Mouse (Mus musculus) lung, embryonic 16.5 days (tissue): Measurements from ENCODE around the gene Trip11. TPM values are rescaled to one million over a fixed set of nuclear protein-coding genes. Genes with fewer than 3 reads are reported as not detected.
"Not testable (repeated sequence)": the region's sequence is repeated elsewhere in the genome, so short reads cannot be mapped to it uniquely, and the experiment has no call there.

Source experiments
- ATAC-seq: fragments of 200-750 bp; cut with Nextera tagmentation; 2 replicates; pipeline ENCODE4 v1.8.0; 2017; ENCODE audit warnings: low read depth, mild to moderate bottlenecking, moderate library complexity
- H3K27ac ChIP-seq: fragments of 300-500 bp; sonication (generic); 2 replicates; pipeline ENCODE4 v1.5.1; 2014; ENCODE audit warnings: mild to moderate bottlenecking, control low read depth, low read length
- H3K27me3 ChIP-seq: fragments of 300-500 bp; sonication (generic); 2 replicates; pipeline ENCODE4 v1.6.1; 2014; ENCODE audit warnings: low read depth, low read length, mixed read lengths; ENCODE audit not compliant: control insufficient read depth, insufficient read depth
- H3K36me3 ChIP-seq: fragments of 300-500 bp; sonication (generic); 2 replicates; pipeline ENCODE4 v1.6.1; 2014; ENCODE audit warnings: low read length; ENCODE audit not compliant: control insufficient read depth, insufficient read depth
- H3K4me1 ChIP-seq: fragments of 300-500 bp; sonication (generic); replicated peaks from 2 replicates; pipeline ENCODE4 v1.6.1; 2014; ENCODE audit warnings: low read length, mixed read lengths; ENCODE audit not compliant: control insufficient read depth, insufficient read depth
- H3K4me2 ChIP-seq: fragments of 300-500 bp; sonication (generic); 2 replicates; pipeline ENCODE4 v1.6.1; 2014; ENCODE audit warnings: low read depth, low read length, control low read depth
- H3K4me3 ChIP-seq: fragments of 300-500 bp; sonication (generic); 2 replicates; pipeline ENCODE4 v1.5.1; 2014; ENCODE audit warnings: mild to moderate bottlenecking, low read length, control low read depth
- H3K9ac ChIP-seq: fragments of 300-500 bp; sonication (generic); 2 replicates; pipeline ENCODE4 v1.6.1; 2014; ENCODE audit warnings: low read length, control low read depth
- H3K9me3 ChIP-seq: fragments of 300-500 bp; sonication (generic); 2 replicates; pipeline ENCODE4 v1.6.1; 2016; ENCODE audit warnings: low read length; ENCODE audit not compliant: control insufficient read depth
- WGBS: fragments of 180-500 bp; shearing (Covaris S2); extraction: QIAGEN DNeasy Blood & Tissue Kit; methylation state at CpG from one replicate; pipeline ENCODE4 v1.1.7; 2014; 5-methylcytosine and 5-hydroxymethylcytosine counted together
- polyA plus RNA-seq: library from polyadenylated mRNA; unstranded; fragments of >200 nt; fragmentation: Nextera tagmentation; extraction: Ambion mirVana; gene quantifications from 2 replicates; pipeline ENCODE4 v1.2.1, GENCODE M21; 2015

Trip11 gene
- 23.4 and 26.7 TPM in 2 replicates for polyA plus RNA-seq

- ATAC-seq: peak; percentile 98
- H3K9ac ChIP-seq: peak within 1 kb of the TSS; percentile 90
- H3K36me3 ChIP-seq: peaks cover 8% of the 10 kb centered on the region
- peak within 1 kb of the TSS; percentile 91 for H3K4me2 ChIP-seq
- H3K4me1 ChIP-seq: peaks cover 17% of the 10 kb centered on the region
- peak within 1 kb of the TSS; percentile 96 for H3K27ac ChIP-seq
- no peaks in the 10 kb centered on the region for H3K27me3 ChIP-seq
- H3K9me3 ChIP-seq: no peaks in the 10 kb centered on the region
- peak within 1 kb of the TSS; percentile 98 for H3K4me3 ChIP-seq
- under 1% methylated on average over 69 of the region's 69 CpGs for WGBS
Measured at GRCm38 (mm10) chr12:101912626-101913490, at the start of gene Trip11. Gene Trip11, minus strand, starts transcription at chr12:101913267.

GRCm38 (mm10) chr12:101958960-101959780 is 46.1 kb upstream of the Trip11 start:
- ATAC-seq, H3K9me3 ChIP-seq, H3K36me3 ChIP-seq, H3K27me3 ChIP-seq: not testable (repeated sequence)
- peak overlapping the region; percentile 81 for H3K4me3 ChIP-seq
- H3K4me2 ChIP-seq: peak overlapping the region; percentile 55
- peaks cover 14% of the 10 kb centered on the region for H3K4me1 ChIP-seq
- 0 out of 2 replicates have a peak overlapping the region, but pooled peaks have one; percentile 31 for H3K27ac ChIP-seq
- WGBS: 86% methylated on average over 5 of the region's 5 CpGs
- peak overlapping the region; percentile 63 for H3K9ac ChIP-seq

GRCm38 (mm10) chr12:101958556-101958955 is 45.5 kb upstream of the Trip11 start:
- Histone ChIP-seq H3K4me3 (peak overlapping the region; percentile 81), H3K9ac (peak overlapping the region; percentile 63), H3K27ac (0 out of 2 replicates have a peak overlapping the region, but pooled peaks have one; percentile 31), H3K4me1 (peaks cover 14% of the 10 kb centered on the region), H3K27me3 (no peaks in the 10 kb centered on the region), H3K9me3 (no peaks in the 10 kb centered on the region), H3K36me3 (no peaks in the 10 kb centered on the region), H3K4me2 (peak overlapping the region; percentile 55)
- WGBS: 34% methylated on average over 9 of the region's 9 CpGs
- no peak for ATAC-seq

- Histone ChIP-seq H3K36me3 (no peaks in the 10 kb centered on the region), H3K27ac (peak within 1 kb of the TSS; percentile 65), H3K9me3 (no peaks in the 10 kb centered on the region), H3K4me1 (peaks cover 14% of the 10 kb centered on the region), H3K27me3 (no peaks in the 10 kb centered on the region), H3K4me2 (peak within 1 kb of the TSS; percentile 68), H3K9ac (peak within 1 kb of the TSS; percentile 84), H3K4me3 (peak within 1 kb of the TSS; percentile 81)
- under 1% methylated on average over 54 of the region's 54 CpGs for WGBS
- ATAC-seq: peak; percentile 100
Measured at GRCm38 (mm10) chr12:101957942-101958544, 45.0 kb upstream of the Trip11 start, which contains the start of gene Atxn3. Gene Atxn3, minus strand, starts transcription at chr12:101958246.

GRCm38 (mm10) chr12:101957079-101957941 is 44.2 kb upstream of the Trip11 start:
- H3K4me3 ChIP-seq: peak overlapping the region; percentile 81
- H3K27ac ChIP-seq: peak overlapping the region; percentile 65
- H3K9ac ChIP-seq: peak overlapping the region; percentile 84
- ATAC-seq: no peak; the same call in 1 of the 2 replicates
- peak overlapping the region; percentile 68 for H3K4me2 ChIP-seq
- H3K9me3 ChIP-seq: no peaks in the 10 kb centered on the region
- H3K4me1 ChIP-seq: peaks cover 14% of the 10 kb centered on the region
- WGBS: 8% methylated on average over 26 of the region's 26 CpGs
- no peaks in the 10 kb centered on the region for H3K27me3 ChIP-seq
- H3K36me3 ChIP-seq: no peaks in the 10 kb centered on the region

GRCm38 (mm10) chr12:101955821-101956220 is 42.8 kb upstream of the Trip11 start:
- not testable (repeated sequence) for H3K27ac ChIP-seq, H3K4me2 ChIP-seq, H3K36me3 ChIP-seq, H3K9me3 ChIP-seq, ATAC-seq, H3K9ac ChIP-seq, H3K4me3 ChIP-seq, H3K27me3 ChIP-seq
- WGBS: 94% methylated on average over 8 of the region's 8 CpGs
- peaks cover 14% of the 10 kb centered on the region for H3K4me1 ChIP-seq

GRCm38 (mm10) chr12:101948801-101949200 is 35.7 kb upstream of the Trip11 start:
- Histone ChIP-seq H3K27ac (no peak overlapping the region), H3K9me3 (no peaks in the 10 kb centered on the region), H3K9ac (no peak overlapping the region), H3K4me2 (no peak overlapping the region), H3K27me3 (no peaks in the 10 kb centered on the region), H3K4me1 (no peaks in the 10 kb centered on the region), H3K36me3 (peaks cover 17% of the 10 kb centered on the region), H3K4me3 (no peak overlapping the region)
- ATAC-seq: no peak
- 71% methylated on average over 4 of the region's 4 CpGs for WGBS

- no peaks in the 10 kb centered on the region for H3K9me3 ChIP-seq
- no peak for ATAC-seq
- H3K4me1 ChIP-seq: no peaks in the 10 kb centered on the region
- no peak overlapping the region for H3K4me2 ChIP-seq
- H3K4me3 ChIP-seq: no peak overlapping the region
- no peak overlapping the region for H3K27ac ChIP-seq
- H3K27me3 ChIP-seq: no peaks in the 10 kb centered on the region
- peaks cover 17% of the 10 kb centered on the region for H3K36me3 ChIP-seq
- no peak overlapping the region for H3K9ac ChIP-seq
- 89% methylated on average over 8 of the region's 8 CpGs for WGBS
Measured at GRCm38 (mm10) chr12:101947986-101948385, 34.9 kb upstream of the Trip11 start.
